Mouse (Mus musculus): Measurements from ENCODE around the gene Mtch1.
"Not testable (repeated sequence)": the region's sequence is repeated elsewhere in the genome, so short reads cannot be mapped to it uniquely, and the experiment has no call there.

The Mtch1 gene

GRCm38 (mm10) chr17:29347645-29348256 is at the start of gene Mtch1:
Mtch1 (minus strand) TSS chr17:29347934.
- peak; percentile 96 for DNase-seq (ENCODE audit: low spot score)

- peak; percentile 55 for DNase-seq (ENCODE audit: low spot score)
Measured at GRCm38 (mm10) chr17:29396821-29397242, 49.1 kb upstream of the Mtch1 start.

GRCm38 (mm10) chr17:29396056-29396799 is 48.5 kb upstream of the Mtch1 start:
- no peak for DNase-seq (ENCODE audit: low spot score)

GRCm38 (mm10) chr17:29395381-29395780 is 47.6 kb upstream of the Mtch1 start:
- no peak for DNase-seq (ENCODE audit: low spot score)

- DNase-seq (ENCODE audit: low spot score), result not testable (repeated sequence)
Measured at GRCm38 (mm10) chr17:29394761-29395160, 47.0 kb upstream of the Mtch1 start.

GRCm38 (mm10) chr17:29394106-29394760 is 46.5 kb upstream of the Mtch1 start:
- no peak for DNase-seq (ENCODE audit: low spot score)

- DNase-seq (ENCODE audit: low spot score), result no peak
Measured at GRCm38 (mm10) chr17:29393335-29394089, 45.8 kb upstream of the Mtch1 start.

- DNase-seq (ENCODE audit: low spot score), result no peak
Measured at GRCm38 (mm10) chr17:29391280-29391679, 43.5 kb upstream of the Mtch1 start.

- DNase-seq (ENCODE audit: low spot score), result no peak
Measured at GRCm38 (mm10) chr17:29388978-29389377, 41.2 kb upstream of the Mtch1 start.

- no peak for DNase-seq (ENCODE audit: low spot score)
Measured at GRCm38 (mm10) chr17:29385746-29386145, 38.0 kb upstream of the Mtch1 start.

- no peak for DNase-seq (ENCODE audit: low spot score)
Measured at GRCm38 (mm10) chr17:29384850-29385438, 37.2 kb upstream of the Mtch1 start.

GRCm38 (mm10) chr17:29383923-29384322 is 36.2 kb upstream of the Mtch1 start:
- no peak for DNase-seq (ENCODE audit: low spot score)

- no peak for DNase-seq (ENCODE audit: low spot score)
Measured at GRCm38 (mm10) chr17:29382417-29382816, 34.7 kb upstream of the Mtch1 start.

GRCm38 (mm10) chr17:29381472-29381871 is 33.7 kb upstream of the Mtch1 start:
- no peak for DNase-seq (ENCODE audit: low spot score)

GRCm38 (mm10) chr17:29380241-29380640 is 32.5 kb upstream of the Mtch1 start:
- DNase-seq (ENCODE audit: low spot score), result no peak

GRCm38 (mm10) chr17:29378056-29378455 is 30.3 kb upstream of the Mtch1 start:
- DNase-seq (ENCODE audit: low spot score), result no peak

- DNase-seq (ENCODE audit: low spot score), result no peak
Measured at GRCm38 (mm10) chr17:29375871-29376270, 28.1 kb upstream of the Mtch1 start.

- DNase-seq (ENCODE audit: low spot score), result peak; percentile 83
Measured at GRCm38 (mm10) chr17:29370984-29371723, 23.4 kb upstream of the Mtch1 start.

GRCm38 (mm10) chr17:29368726-29369125 is 21.0 kb upstream of the Mtch1 start:
- DNase-seq (ENCODE audit: low spot score), result no peak

GRCm38 (mm10) chr17:29365105-29365621 is 17.4 kb upstream of the Mtch1 start:
- DNase-seq (ENCODE audit: low spot score), result no peak

- no peak for DNase-seq (ENCODE audit: low spot score)
Measured at GRCm38 (mm10) chr17:29363109-29363508, 15.4 kb upstream of the Mtch1 start.

Data from left cerebral cortex, adult 11 months (tissue).